Mouse (Mus musculus) hindbrain, embryonic 13.5 days (tissue): ENCODE results near the gene Cdc6. TPM values are rescaled to one million over a fixed set of nuclear protein-coding genes. Genes with fewer than 3 reads are reported as not detected.
"Not testable (repeated sequence)": the region's sequence is repeated elsewhere in the genome, so short reads cannot be mapped to it uniquely, and the experiment has no call there.

ENCODE experiments used
- ATAC-seq: fragments of 200-750 bp; cut with Nextera tagmentation; 2 replicates; pipeline ENCODE4 v1.8.0; 2017; ENCODE audit warnings: moderate TSS enrichment; ENCODE audit not compliant: low FRiP score
- H3K27ac ChIP-seq: fragments of 300-500 bp; sonication (generic); 2 replicates; pipeline ENCODE4 v1.5.1; 2015; ENCODE audit warnings: inconsistent platforms, mild to moderate bottlenecking, moderate library complexity
- H3K27me3 ChIP-seq: fragments of 300-500 bp; sonication (generic); 2 replicates; pipeline ENCODE4 v1.6.1; 2015; ENCODE audit warnings: mild to moderate bottlenecking, inconsistent platforms
- H3K36me3 ChIP-seq: fragments of 300-500 bp; sonication (generic); 2 replicates; pipeline ENCODE4 v1.6.1; 2015; ENCODE audit warnings: mild to moderate bottlenecking, inconsistent platforms
- H3K4me1 ChIP-seq: fragments of 300-500 bp; sonication (generic); replicated peaks from 2 replicates; pipeline ENCODE4 v1.6.1; 2015; ENCODE audit warnings: inconsistent platforms
- H3K4me2 ChIP-seq: fragments of 300-500 bp; sonication (generic); 2 replicates; pipeline ENCODE4 v1.6.1; 2015; ENCODE audit warnings: inconsistent platforms, mild to moderate bottlenecking, moderate library complexity
- H3K4me3 ChIP-seq: fragments of 300-500 bp; sonication (generic); 2 replicates; pipeline ENCODE4 v1.5.1; 2015; ENCODE audit warnings: mild to moderate bottlenecking, inconsistent platforms
- H3K9ac ChIP-seq: fragments of 300-500 bp; sonication (generic); 2 replicates; pipeline ENCODE4 v1.6.1; 2015; ENCODE audit warnings: mild to moderate bottlenecking, inconsistent platforms
- H3K9me3 ChIP-seq: fragments of 300-500 bp; sonication (generic); 2 replicates; pipeline ENCODE4 v1.6.1; 2016; ENCODE audit warnings: inconsistent platforms
- WGBS: fragments of 180-500 bp; shearing (Covaris S2); methylation state at CpG from one replicate; pipeline ENCODE4 v1.1.7; 2015; 5-methylcytosine and 5-hydroxymethylcytosine counted together
- polyA plus RNA-seq: library from polyadenylated mRNA; unstranded; fragments of >200 nt; fragmentation: Nextera tagmentation; extraction: Ambion mirVana; gene quantifications from 2 replicates; pipeline ENCODE4 v1.2.1, GENCODE M21; 2015

Cdc6 gene
- polyA plus RNA-seq, 1 experiment from 2014 or later = 6.0 TPM

DNA sequence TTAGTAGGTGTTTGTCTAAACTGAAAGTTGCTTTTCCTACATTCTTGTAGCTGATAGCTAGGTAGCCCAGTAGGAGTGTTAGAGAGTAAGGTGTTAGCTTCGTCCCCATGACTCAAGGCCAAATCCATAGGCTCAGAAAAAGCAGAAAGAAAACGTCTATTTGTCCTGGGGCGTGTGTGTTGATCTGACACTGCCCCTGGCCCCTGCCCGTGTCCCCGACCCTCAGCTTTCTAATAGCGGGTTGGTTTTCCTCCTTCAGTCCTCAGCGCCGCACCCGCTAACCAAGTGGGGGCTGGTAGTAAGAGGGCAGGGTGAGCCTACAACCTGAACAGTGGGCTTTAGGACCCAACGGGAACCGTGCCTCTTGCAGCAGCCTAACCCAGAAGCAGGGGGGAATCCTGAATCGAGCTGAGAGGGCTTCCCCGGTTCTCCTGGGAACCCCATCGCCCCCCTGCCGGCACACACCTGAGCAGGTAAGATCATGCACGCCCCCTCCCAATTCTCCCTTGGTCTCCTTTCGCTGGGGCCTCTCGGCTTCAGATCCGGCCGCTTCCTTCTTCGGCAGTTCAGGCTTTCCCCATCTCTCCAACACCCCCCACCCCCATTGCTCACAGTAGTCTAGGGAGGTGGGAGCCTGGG, 20.0 kb downstream of the Cdc6 start, which contains the start of gene Rara:
Gene Rara (plus strand): TSS at position 381 of the 639 bp plus-strand sequence.
- H3K27ac ChIP-seq = peak within 1 kb of the TSS; percentile 75
- 9% methylated on average over 21 of the region's 21 CpGs for WGBS
- peaks cover 97% of the 10 kb centered on the region for H3K4me1 ChIP-seq
- H3K9ac ChIP-seq = peak within 1 kb of the TSS; percentile 88
- H3K36me3 ChIP-seq = no peaks in the 10 kb centered on the region
- no peak; the same call in 1 of the 2 replicates for ATAC-seq
- H3K4me2 ChIP-seq = peak within 1 kb of the TSS; percentile 76
- H3K9me3 ChIP-seq = no peaks in the 10 kb centered on the region
- no peaks in the 10 kb centered on the region for H3K27me3 ChIP-seq
- peak within 1 kb of the TSS; percentile 71 for H3K4me3 ChIP-seq

GRCm38 (mm10) chr11:98928186-98928893, 20.7 kb downstream of the Cdc6 start:
- WGBS = 10% methylated on average over 12 of the region's 12 CpGs
- no peak; the same call in 1 of the 2 replicates for ATAC-seq
- H3K4me1 ChIP-seq = peaks cover 97% of the 10 kb centered on the region
- H3K9ac ChIP-seq = peak overlapping the region; percentile 88
- no peaks in the 10 kb centered on the region for H3K27me3 ChIP-seq
- H3K4me2 ChIP-seq = peak overlapping the region; percentile 76
- peak overlapping the region; percentile 71 for H3K4me3 ChIP-seq
- H3K36me3 ChIP-seq = no peaks in the 10 kb centered on the region
- no peaks in the 10 kb centered on the region for H3K9me3 ChIP-seq
- peak overlapping the region; percentile 75 for H3K27ac ChIP-seq

- peak overlapping the region; percentile 88 for H3K9ac ChIP-seq
- no peak for ATAC-seq
- peak overlapping the region; percentile 16 for H3K4me3 ChIP-seq
- H3K27me3 ChIP-seq = no peaks in the 10 kb centered on the region
- H3K4me2 ChIP-seq = peak overlapping the region; percentile 76
- peaks cover 90% of the 10 kb centered on the region for H3K4me1 ChIP-seq
- 7% methylated on average over 9 of the region's 9 CpGs for WGBS
- no peaks in the 10 kb centered on the region for H3K36me3 ChIP-seq
- H3K27ac ChIP-seq = peak overlapping the region; percentile 75
- H3K9me3 ChIP-seq = no peaks in the 10 kb centered on the region
Observed at GRCm38 (mm10) chr11:98929503-98929902, 21.9 kb downstream of the Cdc6 start.

GRCm38 (mm10) chr11:98930127-98930601, 22.6 kb downstream of the Cdc6 start:
- Histone ChIP-seq H3K27ac (peak overlapping the region; percentile 75), H3K9me3 (no peaks in the 10 kb centered on the region), H3K9ac (peak overlapping the region; percentile 88), H3K4me3 (peak overlapping the region; percentile 16), H3K4me1 (peaks cover 83% of the 10 kb centered on the region), H3K36me3 (no peaks in the 10 kb centered on the region), H3K27me3 (0 out of 2 replicates have a peak, but pooled peaks cover 2% of the 10 kb centered on the region), H3K4me2 (peak overlapping the region; percentile 76)
- WGBS = 46% methylated on average over 7 of the region's 7 CpGs
- ATAC-seq = no peak

- 41% methylated on average over 10 of the region's 10 CpGs for WGBS
- Histone ChIP-seq H3K27me3 (peaks cover 7% of the 10 kb centered on the region; the same call in 1 of the 2 replicates), H3K4me1 (peaks cover 77% of the 10 kb centered on the region)
Observed at GRCm38 (mm10) chr11:98930773-98931512, 23.3 kb downstream of the Cdc6 start.

GRCm38 (mm10) chr11:98931513-98932292, 24.1 kb downstream of the Cdc6 start:
- ATAC-seq = no peak
- H3K4me2 ChIP-seq = peak overlapping the region; percentile 76
- peaks cover 78% of the 10 kb centered on the region for H3K4me1 ChIP-seq
- 16% methylated on average over 7 of the region's 7 CpGs for WGBS
- no peaks in the 10 kb centered on the region for H3K9me3 ChIP-seq
- H3K4me3 ChIP-seq = no peak overlapping the region
- peak overlapping the region; percentile 88 for H3K9ac ChIP-seq
- H3K27ac ChIP-seq = peak overlapping the region; percentile 75
- H3K36me3 ChIP-seq = no peaks in the 10 kb centered on the region
- H3K27me3 ChIP-seq = peaks cover 9% of the 10 kb centered on the region; the same call in 1 of the 2 replicates

More at GRCm38 (mm10) chr11:98930773-98931512, 23.3 kb downstream of the Cdc6 start:
- H3K9me3 ChIP-seq = no peaks in the 10 kb centered on the region
- H3K27ac ChIP-seq = peak overlapping the region; percentile 75
- H3K4me3 ChIP-seq = no peak overlapping the region
- no peaks in the 10 kb centered on the region for H3K36me3 ChIP-seq
- no peak for ATAC-seq
- peak overlapping the region; percentile 76 for H3K4me2 ChIP-seq
- peak overlapping the region; percentile 88 for H3K9ac ChIP-seq

GRCm38 (mm10) chr11:98932293-98933091, 24.9 kb downstream of the Cdc6 start:
- Histone ChIP-seq H3K9me3 (no peaks in the 10 kb centered on the region), H3K27ac (peak overlapping the region; percentile 75), H3K36me3 (no peaks in the 10 kb centered on the region), H3K27me3 (peaks cover 9% of the 10 kb centered on the region; the same call in 1 of the 2 replicates), H3K4me2 (0 out of 2 replicates have a peak overlapping the region, but pooled peaks have one; percentile 13), H3K9ac (no peak overlapping the region), H3K4me3 (no peak overlapping the region), H3K4me1 (peaks cover 77% of the 10 kb centered on the region)
- ATAC-seq = no peak
- WGBS = 27% methylated on average over 19 of the region's 19 CpGs

GRCm38 (mm10) chr11:98933151-98933550, 25.6 kb downstream of the Cdc6 start:
- Histone ChIP-seq H3K27me3 (peaks cover 9% of the 10 kb centered on the region; the same call in 1 of the 2 replicates), H3K27ac (no peak overlapping the region), H3K9me3 (no peaks in the 10 kb centered on the region), H3K36me3 (no peaks in the 10 kb centered on the region), H3K9ac (no peak overlapping the region), H3K4me2 (0 out of 2 replicates have a peak overlapping the region, but pooled peaks have one; percentile 13), H3K4me3 (no peak overlapping the region), H3K4me1 (peaks cover 77% of the 10 kb centered on the region)
- no peak for ATAC-seq
- 39% methylated on average over 9 of the region's 9 CpGs for WGBS

DNA sequence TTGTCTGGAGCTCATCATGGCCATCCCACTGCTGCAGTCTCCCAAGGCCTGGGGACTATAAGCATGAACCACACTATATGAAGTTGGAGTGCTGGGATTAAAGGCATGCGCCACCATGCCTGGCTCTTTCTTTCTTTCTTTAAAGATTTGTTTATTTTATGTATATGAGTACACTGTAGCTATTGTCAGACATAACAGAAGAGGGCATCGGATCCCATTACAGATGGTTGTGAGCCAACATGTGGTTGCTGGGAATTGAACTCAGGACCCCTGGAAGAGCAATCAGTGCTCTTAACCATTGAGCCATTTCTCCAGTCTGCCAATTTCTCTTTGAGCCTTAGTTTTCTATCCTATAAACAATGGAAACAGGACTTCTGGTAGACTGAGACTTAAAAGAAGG, 26.2 kb downstream of the Cdc6 start:
- ATAC-seq, H3K36me3 ChIP-seq, H3K9me3 ChIP-seq, H3K27me3 ChIP-seq, H3K4me3 ChIP-seq, H3K27ac ChIP-seq, H3K9ac ChIP-seq, H3K4me2 ChIP-seq: not testable (repeated sequence)
- peaks cover 77% of the 10 kb centered on the region for H3K4me1 ChIP-seq
- WGBS = 87% methylated on average over 2 of the region's 2 CpGs

GRCm38 (mm10) chr11:98934367-98934766, 26.8 kb downstream of the Cdc6 start:
- H3K9ac ChIP-seq = no peak overlapping the region
- no peak overlapping the region for H3K27ac ChIP-seq
- no peak for ATAC-seq
- no peak overlapping the region for H3K4me2 ChIP-seq
- peaks cover 9% of the 10 kb centered on the region; the same call in 1 of the 2 replicates for H3K27me3 ChIP-seq
- peaks cover 77% of the 10 kb centered on the region for H3K4me1 ChIP-seq
- H3K36me3 ChIP-seq = no peaks in the 10 kb centered on the region
- 88% methylated on average over 3 of the region's 3 CpGs for WGBS
- H3K4me3 ChIP-seq = no peak overlapping the region
- H3K9me3 ChIP-seq = no peaks in the 10 kb centered on the region

- Histone ChIP-seq H3K9ac (no peak overlapping the region), H3K4me1 (peaks cover 77% of the 10 kb centered on the region)
Observed at GRCm38 (mm10) chr11:98935123-98935522, 27.5 kb downstream of the Cdc6 start.

More at GRCm38 (mm10) chr11:98935123-98935522, 27.5 kb downstream of the Cdc6 start:
- Histone ChIP-seq H3K4me2 (no peak overlapping the region), H3K27me3 (peaks cover 9% of the 10 kb centered on the region; the same call in 1 of the 2 replicates), H3K4me3 (no peak overlapping the region), H3K27ac (no peak overlapping the region), H3K36me3 (no peaks in the 10 kb centered on the region), H3K9me3 (no peaks in the 10 kb centered on the region)
- whole genome bisulfite sequencing = 91% methylated on average over 3 of the region's 3 CpGs
- ATAC-seq = no peak
